Mouse (Mus musculus) ES-Bruce4 (cell line): ENCODE measurements around the gene Slc6a1. TPM values are rescaled to one million over a fixed set of nuclear protein-coding genes. Genes with fewer than 3 reads are reported as not detected.

Source experiments
- H3K27ac ChIP-seq: 2 replicates; pipeline ENCODE4 v1.5.1; 2012; ENCODE audit warnings: low read length, inconsistent platforms; ENCODE audit not compliant: insufficient read depth
- H3K27me3 ChIP-seq: 2 replicates; pipeline ENCODE4 v1.6.1; 2012; ENCODE audit warnings: mild to moderate bottlenecking, low read length, inconsistent platforms; ENCODE audit not compliant: control insufficient read depth, poor library complexity, insufficient read depth, severe bottlenecking
- H3K36me3 ChIP-seq: 2 replicates; pipeline ENCODE4 v1.6.1; 2012; ENCODE audit warnings: inconsistent platforms, mild to moderate bottlenecking, low read length, moderate library complexity; ENCODE audit not compliant: control insufficient read depth, poor library complexity, insufficient read depth, severe bottlenecking
- H3K4me1 ChIP-seq: one replicate; pipeline ENCODE4 v1.8.1; 2011; ENCODE audit warnings: low read length; ENCODE audit not compliant: control insufficient read depth, insufficient read depth
- H3K4me3 ChIP-seq: 2 replicates; pipeline ENCODE4 v1.5.1; 2011; ENCODE audit warnings: low read depth, mild to moderate bottlenecking, low read length
- H3K9ac ChIP-seq: 2 replicates; pipeline ENCODE4 v1.6.1; 2012; ENCODE audit warnings: low read depth, mild to moderate bottlenecking, inconsistent platforms; ENCODE audit not compliant: poor library complexity, severe bottlenecking
- H3K9me3 ChIP-seq: replicated peaks from 2 replicates; pipeline ENCODE4 v1.6.1; 2012; ENCODE audit warnings: mild to moderate bottlenecking, low read length, inconsistent platforms; ENCODE audit not compliant: control insufficient read depth, poor library complexity, insufficient read depth, severe bottlenecking
- CTCF ChIP-seq: IDR thresholded peaks from one replicate; pipeline ENCODE4 v1.8.1; 2011; ENCODE audit warnings: low read depth, low read length
- EP300 ChIP-seq: IDR thresholded peaks from 2 replicates; pipeline ENCODE4 v1.6.1; 2011; ENCODE audit warnings: low read depth, low read length; ENCODE audit not compliant: insufficient read depth
- POLR2A ChIP-seq: IDR thresholded peaks from one replicate; pipeline ENCODE4 v1.8.1; 2011; ENCODE audit warnings: low read length; ENCODE audit not compliant: insufficient read depth
- polyA plus RNA-seq: library from polyadenylated mRNA; stranded (reverse); fragments of >200 nt; gene quantifications from 2 replicates; pipeline ENCODE4 v1.2.4, GENCODE M21; 2011; ENCODE audit warnings: low read depth; ENCODE audit not compliant: missing spikeins, insufficient read depth, insufficient read length

Gene Slc6a1
- polyA plus RNA-seq, 1 experiment, result 0.27 TPM

- no peaks in the 10 kb centered on the region for H3K4me1 ChIP-seq
- H3K27me3 ChIP-seq, result no peaks in the 10 kb centered on the region
- no peak overlapping the region for H3K4me3 ChIP-seq
- TF ChIP-seq CTCF, result no peak
- no peak for TF ChIP-seq POLR2A
- TF ChIP-seq EP300, result no peak
- no peaks in the 10 kb centered on the region for H3K9me3 ChIP-seq
- no peak overlapping the region for H3K27ac ChIP-seq
- no peak overlapping the region for H3K9ac ChIP-seq
- no peaks in the 10 kb centered on the region for H3K36me3 ChIP-seq
Measured at GRCm38 (mm10) chr6:114283927-114284703, 1.7 kb downstream of the Slc6a1 start.

- Histone ChIP-seq H3K4me1 (no peaks in the 10 kb centered on the region), H3K36me3 (no peaks in the 10 kb centered on the region), H3K9me3 (no peaks in the 10 kb centered on the region), H3K9ac (no peak overlapping the region), H3K4me3 (no peak overlapping the region), H3K27me3 (no peaks in the 10 kb centered on the region), H3K27ac (no peak overlapping the region)
- TF ChIP-seq EP300 (no peak), CTCF (no peak), POLR2A (no peak)
Measured at GRCm38 (mm10) chr6:114285424-114285823, 3.0 kb downstream of the Slc6a1 start.

- Histone ChIP-seq H3K9me3 (no peaks in the 10 kb centered on the region), H3K4me3 (no peak overlapping the region), H3K27me3 (no peaks in the 10 kb centered on the region), H3K27ac (no peak overlapping the region), H3K4me1 (no peaks in the 10 kb centered on the region), H3K36me3 (no peaks in the 10 kb centered on the region), H3K9ac (no peak overlapping the region)
- no peak for TF ChIP-seq CTCF
- no peak for TF ChIP-seq POLR2A
- TF ChIP-seq EP300, result no peak
Measured at GRCm38 (mm10) chr6:114289106-114289505, 6.7 kb downstream of the Slc6a1 start.

- Histone ChIP-seq H3K4me1 (no peaks in the 10 kb centered on the region), H3K27ac (no peak overlapping the region), H3K9ac (no peak overlapping the region), H3K4me3 (no peak overlapping the region), H3K36me3 (no peaks in the 10 kb centered on the region), H3K27me3 (no peaks in the 10 kb centered on the region), H3K9me3 (no peaks in the 10 kb centered on the region)
- TF ChIP-seq POLR2A (no peak), CTCF (no peak), EP300 (no peak)
Measured at GRCm38 (mm10) chr6:114290184-114290583, 7.7 kb downstream of the Slc6a1 start.

GRCm38 (mm10) chr6:114290929-114291328, 8.5 kb downstream of the Slc6a1 start:
- Histone ChIP-seq H3K36me3 (no peaks in the 10 kb centered on the region), H3K9me3 (no peaks in the 10 kb centered on the region), H3K27ac (no peak overlapping the region), H3K27me3 (no peaks in the 10 kb centered on the region), H3K4me3 (no peak overlapping the region), H3K9ac (no peak overlapping the region), H3K4me1 (no peaks in the 10 kb centered on the region)
- TF ChIP-seq POLR2A (no peak), EP300 (no peak), CTCF (no peak)

- Histone ChIP-seq H3K4me1 (no peaks in the 10 kb centered on the region), H3K27me3 (no peaks in the 10 kb centered on the region), H3K9ac (no peak overlapping the region), H3K36me3 (no peaks in the 10 kb centered on the region), H3K4me3 (no peak overlapping the region), H3K27ac (no peak overlapping the region), H3K9me3 (no peaks in the 10 kb centered on the region)
- no peak for TF ChIP-seq POLR2A
Measured at GRCm38 (mm10) chr6:114291396-114291795, 9.0 kb downstream of the Slc6a1 start.
